Mouse (Mus musculus) erythroblast, embryonic 14.5 days (primary cell): ENCODE measurements around the gene Ubr3. TPM values are rescaled to one million over a fixed set of nuclear protein-coding genes. Genes with fewer than 3 reads are reported as not detected.

Experiments used
- H3K27me3 ChIP-seq: 2 replicates; pipeline ENCODE4 v1.6.1; 2012; ENCODE audit warnings: inconsistent platforms; ENCODE audit not compliant: control insufficient read depth
- H3K36me3 ChIP-seq: 2 replicates; pipeline ENCODE4 v1.6.1; 2012; ENCODE audit warnings: mild to moderate bottlenecking, inconsistent platforms; ENCODE audit not compliant: control insufficient read depth
- H3K4me1 ChIP-seq: 2 replicates; pipeline ENCODE4 v1.6.1; 2012; ENCODE audit warnings: inconsistent platforms; ENCODE audit not compliant: control insufficient read depth
- H3K4me3 ChIP-seq: replicated peaks from 2 replicates; pipeline ENCODE3; 2012; ENCODE audit warnings: moderate library complexity, mild to moderate bottlenecking, inconsistent platforms
- H3K9me3 ChIP-seq: 2 replicates; pipeline ENCODE4 v1.6.1; 2012; ENCODE audit warnings: low read length, inconsistent platforms, mixed read lengths; ENCODE audit not compliant: control insufficient read depth
- GATA1 ChIP-seq: IDR thresholded peaks from 2 replicates; pipeline ENCODE4 v1.6.1; 2012; ENCODE audit warnings: low read length, inconsistent platforms, mixed read lengths
- TAL1 ChIP-seq: IDR thresholded peaks from 3 replicates; pipeline ENCODE4 v1.6.1; 2012; ENCODE audit warnings: low read length, inconsistent platforms, mixed read lengths
- polyA plus RNA-seq: library from polyadenylated mRNA; stranded (reverse); fragments of >175 nt; gene quantifications from 2 replicates; pipeline ENCODE4 v1.2.3, GENCODE M21; 2012

The Ubr3 gene
- polyA plus RNA-seq, 1 experiment, result 0.43 TPM

GRCm38 (mm10) chr2:70035358-70035757 lies 138.3 kb downstream of the Ubr3 start:
- peaks cover 11% of the 10 kb centered on the region for H3K27me3 ChIP-seq
- H3K9me3 ChIP-seq, result no peaks in the 10 kb centered on the region
- H3K4me1 ChIP-seq, result no peaks in the 10 kb centered on the region
- TF ChIP-seq TAL1 (no peak), GATA1 (no peak)
- H3K36me3 ChIP-seq, result no peaks in the 10 kb centered on the region
- no peak overlapping the region for H3K4me3 ChIP-seq

GRCm38 (mm10) chr2:70037221-70037620 lies 140.2 kb downstream of the Ubr3 start:
- Histone ChIP-seq H3K9me3 (no peaks in the 10 kb centered on the region), H3K4me1 (no peaks in the 10 kb centered on the region; the same call in 1 of the 2 replicates), H3K27me3 (peaks cover 6% of the 10 kb centered on the region; the same call in 1 of the 2 replicates), H3K36me3 (no peaks in the 10 kb centered on the region), H3K4me3 (no peak overlapping the region)
- TF ChIP-seq GATA1, result no peak
- no peak for TF ChIP-seq TAL1

DNA sequence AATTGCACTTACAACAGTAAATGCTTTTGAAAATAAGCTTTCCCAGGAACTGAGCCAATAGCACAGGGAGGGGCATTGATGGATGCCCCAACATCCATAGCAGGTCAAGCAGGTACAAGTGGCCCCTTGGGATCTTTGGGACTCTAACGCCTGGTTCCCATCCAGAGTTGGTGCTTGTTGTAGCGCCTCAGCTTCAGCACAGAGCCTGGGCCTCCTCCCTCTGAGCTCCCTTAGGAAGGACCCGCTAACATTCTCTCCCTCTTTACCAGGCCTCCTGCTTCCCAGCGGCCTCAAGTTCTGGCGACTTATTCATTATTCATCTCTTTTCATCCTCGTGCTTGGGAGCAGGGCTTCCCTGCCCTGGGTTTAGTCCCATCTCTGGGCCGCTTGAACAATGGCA lies 141.7 kb downstream of the Ubr3 start, which contains the start of gene Myo3b:
Gene Myo3b (plus strand): TSS at position 375 of the 400 bp plus-strand sequence.
- H3K36me3 ChIP-seq, result no peaks in the 10 kb centered on the region
- no peak within 1 kb of the TSS for H3K4me3 ChIP-seq
- no peak for TF ChIP-seq TAL1
- no peak for TF ChIP-seq GATA1
- no peaks in the 10 kb centered on the region for H3K9me3 ChIP-seq
- peaks cover 6% of the 10 kb centered on the region; the same call in 1 of the 2 replicates for H3K27me3 ChIP-seq
- no peaks in the 10 kb centered on the region; the same call in 1 of the 2 replicates for H3K4me1 ChIP-seq

DNA sequence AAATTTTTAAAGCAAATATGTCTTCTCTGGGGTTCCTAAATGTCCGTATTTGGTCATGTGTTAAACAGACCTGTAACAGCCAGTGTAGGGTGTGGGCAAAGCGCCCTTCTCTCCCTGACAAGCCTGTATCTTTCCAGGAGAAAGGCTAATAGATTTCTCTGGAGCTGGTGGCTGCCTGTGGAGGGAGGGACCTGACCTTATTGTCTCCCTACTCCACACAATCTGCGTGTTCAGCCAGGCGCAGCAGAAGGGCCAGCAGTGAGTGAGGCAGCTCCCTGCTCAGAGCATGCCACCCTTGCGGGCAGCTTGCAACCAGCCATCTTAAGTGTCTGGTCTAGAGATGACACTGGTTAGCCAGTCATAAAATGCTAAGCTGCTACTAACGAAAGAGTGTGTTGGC lies 147.4 kb downstream of the Ubr3 start:
- Histone ChIP-seq H3K4me3 (no peak overlapping the region), H3K36me3 (no peaks in the 10 kb centered on the region), H3K27me3 (no peaks in the 10 kb centered on the region), H3K4me1 (no peaks in the 10 kb centered on the region; the same call in 1 of the 2 replicates), H3K9me3 (no peaks in the 10 kb centered on the region)
- TF ChIP-seq GATA1, result no peak
- no peak for TF ChIP-seq TAL1

DNA sequence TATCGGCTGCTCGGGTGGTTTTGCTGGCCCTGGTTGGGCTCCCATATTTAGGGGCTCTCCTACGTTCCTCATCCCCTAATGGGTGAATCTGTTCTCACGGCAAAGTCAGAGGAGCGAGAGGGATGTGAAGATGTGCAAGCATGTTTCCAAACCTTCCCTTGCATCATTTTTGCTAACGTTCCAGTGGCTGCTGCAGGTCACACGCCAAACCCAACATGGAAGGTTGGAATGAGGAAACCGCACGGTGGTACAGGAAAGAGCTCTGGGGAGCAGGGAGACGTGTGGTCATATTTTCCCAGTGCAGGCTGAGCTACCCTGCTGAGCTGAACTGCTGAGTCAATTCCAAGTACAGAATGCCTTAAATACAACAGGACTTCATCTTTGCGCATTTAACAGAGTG lies 150.8 kb downstream of the Ubr3 start:
- no peak for TF ChIP-seq TAL1
- TF ChIP-seq GATA1, result no peak
- H3K9me3 ChIP-seq, result no peaks in the 10 kb centered on the region
- no peak overlapping the region for H3K4me3 ChIP-seq
- H3K4me1 ChIP-seq, result no peaks in the 10 kb centered on the region
- H3K27me3 ChIP-seq, result no peaks in the 10 kb centered on the region
- no peaks in the 10 kb centered on the region for H3K36me3 ChIP-seq

DNA sequence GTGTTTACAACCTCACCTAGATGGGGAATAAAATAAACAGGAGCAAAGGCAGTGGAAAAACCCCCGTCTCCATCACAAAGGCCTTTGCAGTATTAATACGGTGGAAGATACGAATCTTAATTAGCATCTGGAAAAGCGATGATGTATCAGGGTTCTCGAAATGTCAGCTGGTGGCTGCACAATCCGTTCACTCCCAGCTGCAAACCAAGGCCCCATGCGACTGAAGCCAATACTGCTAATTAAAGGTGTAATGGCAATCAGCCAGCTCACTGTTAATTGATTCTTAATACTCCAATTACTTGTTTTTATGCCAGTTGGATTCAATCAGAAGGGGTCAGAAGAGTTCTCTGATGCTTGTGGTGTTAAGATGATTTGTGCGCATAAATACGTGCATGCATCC lies 156.8 kb downstream of the Ubr3 start:
- H3K4me1 ChIP-seq, result no peaks in the 10 kb centered on the region
- no peaks in the 10 kb centered on the region for H3K9me3 ChIP-seq
- no peak overlapping the region for H3K4me3 ChIP-seq
- H3K27me3 ChIP-seq, result no peaks in the 10 kb centered on the region
- H3K36me3 ChIP-seq, result no peaks in the 10 kb centered on the region
- TF ChIP-seq TAL1, result no peak
- TF ChIP-seq GATA1, result no peak

- H3K27me3 ChIP-seq, result no peaks in the 10 kb centered on the region
- H3K36me3 ChIP-seq, result no peaks in the 10 kb centered on the region
- no peaks in the 10 kb centered on the region for H3K4me1 ChIP-seq
- TF ChIP-seq TAL1, result no peak
- TF ChIP-seq GATA1, result no peak
- no peak overlapping the region for H3K4me3 ChIP-seq
- H3K9me3 ChIP-seq, result no peaks in the 10 kb centered on the region
Observed at GRCm38 (mm10) chr2:70058201-70058600, 161.2 kb downstream of the Ubr3 start.

DNA sequence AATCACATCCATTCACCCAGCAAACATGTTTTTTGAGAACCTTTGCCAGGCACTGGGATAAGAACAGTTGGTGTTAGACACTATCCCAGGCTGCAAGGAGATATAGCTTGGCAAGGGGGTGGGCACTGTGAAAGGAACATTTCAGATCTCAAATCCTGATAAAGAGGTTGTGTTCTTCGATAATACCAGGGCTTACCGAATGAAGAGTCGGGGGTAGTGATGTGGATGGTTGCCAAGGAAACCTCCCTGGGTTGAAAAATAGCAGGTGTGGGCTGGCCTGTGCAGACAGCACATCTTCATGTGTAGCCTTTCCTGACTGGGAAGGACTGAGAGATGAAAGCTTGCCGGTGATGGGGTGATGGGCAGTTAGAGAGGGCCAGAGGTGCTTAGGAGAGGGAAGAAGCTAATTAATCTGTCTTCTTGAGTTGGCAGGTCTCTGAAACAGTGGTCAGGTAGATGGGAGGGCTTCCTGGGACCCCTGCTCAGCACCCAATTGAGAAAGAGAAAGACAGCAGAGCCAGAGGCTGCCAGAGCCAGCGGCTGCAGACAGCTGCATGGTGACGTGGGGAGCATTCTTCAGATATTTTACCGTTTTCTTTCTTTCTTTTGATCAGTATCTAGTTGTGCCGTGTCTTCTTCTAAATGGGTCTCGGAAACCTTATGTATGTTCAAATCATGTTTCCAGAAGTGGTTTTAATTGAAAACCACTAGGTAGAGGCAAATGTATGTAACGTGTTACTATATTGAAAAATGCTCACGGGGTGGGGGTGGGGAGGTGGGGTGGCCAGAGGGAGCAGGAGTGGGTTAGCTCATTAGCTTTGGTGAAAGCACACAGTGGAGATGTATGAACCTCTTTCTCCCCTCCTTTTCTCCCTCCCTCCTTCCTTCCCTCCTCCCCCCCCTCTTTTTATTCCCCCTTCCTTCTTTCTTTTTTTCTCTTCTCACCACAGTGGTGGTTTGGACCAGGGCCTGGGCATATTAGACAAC lies 163.6 kb downstream of the Ubr3 start:
- Histone ChIP-seq H3K36me3 (no peaks in the 10 kb centered on the region), H3K4me3 (no peak overlapping the region), H3K9me3 (no peaks in the 10 kb centered on the region), H3K4me1 (no peaks in the 10 kb centered on the region), H3K27me3 (no peaks in the 10 kb centered on the region)
- TF ChIP-seq TAL1 (no peak), GATA1 (no peak)

DNA sequence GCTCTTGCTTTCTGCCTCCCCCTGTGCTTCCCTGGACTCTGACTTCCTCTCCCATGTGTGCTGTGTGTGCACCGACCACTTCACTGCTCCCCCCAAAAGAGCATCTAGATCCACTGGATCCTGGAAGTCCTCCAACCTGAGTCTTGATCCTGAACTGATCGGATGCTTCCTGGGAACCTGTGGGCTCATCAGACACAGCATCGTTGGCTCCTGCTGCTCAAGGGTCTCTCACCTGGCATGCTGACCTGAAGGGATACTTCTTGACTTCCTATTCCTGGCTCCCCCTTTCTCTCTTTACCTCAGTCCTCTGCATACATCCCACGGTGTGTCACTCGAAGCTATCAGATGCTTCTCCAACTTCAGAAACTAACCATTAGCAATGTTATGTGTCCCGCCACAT lies 168.1 kb downstream of the Ubr3 start:
- H3K4me1 ChIP-seq, result no peaks in the 10 kb centered on the region
- no peaks in the 10 kb centered on the region for H3K36me3 ChIP-seq
- TF ChIP-seq TAL1 (no peak), GATA1 (no peak)
- H3K9me3 ChIP-seq, result no peaks in the 10 kb centered on the region
- H3K27me3 ChIP-seq, result no peaks in the 10 kb centered on the region
- no peak overlapping the region for H3K4me3 ChIP-seq
